Mouse (Mus musculus): ENCODE measurements around the gene Zfp770. TPM values are rescaled to one million over a fixed set of nuclear protein-coding genes. Genes with fewer than 3 reads are reported as not detected.
"Not testable (repeated sequence)": the region's sequence is repeated elsewhere in the genome, so short reads cannot be mapped to it uniquely, and the experiment has no call there.

Zfp770 gene
- total RNA-seq (2021) = 10 to 100 TPM; 22.1 to 22.3 TPM
- long read RNA-seq, experiment 1 = 0 reads
- long read RNA-seq, experiment 2, full-length matches to known transcripts = 7 of 9 reads
- long read RNA-seq, experiment 2, partial matches to known transcripts = 0 of 9 reads
- long read RNA-seq, experiment 2, other reads (novel, unspliced or antisense) = 2 of 9 reads

DNA sequence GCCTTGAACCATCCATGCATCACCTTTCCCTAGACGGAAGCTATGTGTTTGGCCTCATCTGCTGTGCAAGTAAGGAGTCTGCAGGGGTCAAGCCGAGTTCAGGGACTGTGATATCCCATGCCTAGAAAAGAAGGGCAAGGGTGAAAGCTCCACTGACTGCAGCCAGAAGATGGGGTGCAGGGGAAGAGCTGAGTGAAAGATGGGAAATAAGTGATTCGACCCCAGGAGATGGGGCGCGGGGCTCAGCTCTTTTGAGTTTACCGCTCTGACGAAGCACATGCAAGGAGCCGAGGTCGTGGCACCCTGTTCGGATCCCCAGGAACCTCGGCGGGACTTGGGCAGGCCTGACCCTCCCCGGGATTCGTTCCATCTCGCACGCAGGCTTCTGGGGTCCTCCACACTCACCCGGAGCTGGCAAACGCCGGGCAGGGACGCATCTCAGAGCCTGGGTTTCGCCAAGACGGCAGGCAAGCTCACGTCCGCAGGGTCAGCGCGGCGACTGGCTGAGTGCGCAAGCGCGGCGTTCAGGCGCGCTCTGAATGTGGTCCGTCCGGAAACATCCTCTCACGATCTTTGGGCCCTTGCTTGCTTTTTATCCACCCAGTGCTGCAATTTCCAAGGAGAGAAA is at the start of gene Zfp770:
Gene Zfp770, minus strand, starts transcription at position 538 of the 628 bp plus-strand sequence.
- intact Hi-C loops (cut with DNase I) = loop anchor here (1.0 kb wide), 1 partner anchor 26 kb away; no protein-coding TSS in a partner anchor
- no peak for TF ChIP-seq CTCF (IDR thresholded peaks at IDR 0.05)
- H3K4me3 ChIP-seq = peak within 1 kb of the TSS; percentile 85

DNA sequence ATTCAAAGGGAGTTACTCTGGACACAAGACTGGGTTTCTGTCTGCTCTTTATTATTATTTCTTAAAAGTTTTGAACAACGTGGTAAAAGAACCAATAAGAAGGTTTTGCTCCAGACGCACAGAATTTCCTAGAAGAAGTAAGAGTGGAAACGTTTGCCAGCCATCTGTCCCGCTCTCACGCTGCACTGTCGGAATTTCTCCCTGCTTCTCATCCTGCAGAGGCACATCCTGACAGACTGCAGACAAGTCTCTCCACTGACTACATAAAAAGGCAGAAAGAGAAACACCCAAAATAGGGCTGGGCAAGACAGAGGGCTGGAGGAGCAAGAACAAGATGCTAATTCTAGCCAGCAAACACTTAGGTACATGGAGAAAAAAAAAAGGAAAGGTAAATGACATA is 48.2 kb upstream of the Zfp770 start:
- Histone ChIP-seq H3K27ac (no peak overlapping the region), H3K4me3 (no peak overlapping the region)
- intact Hi-C loops (cut with DNase I) = no loop called here
- DNase-seq (ENCODE audit: extremely low spot score in 1 of 2, low spot score in 2 of 2) = no peak
- TF ChIP-seq CTCF (IDR thresholded peaks at IDR 0.05) = no peak

More for the DNA sequence above, at the start of gene Zfp770:
- H3K27ac ChIP-seq = peak within 1 kb of the TSS; percentile 92
- DNase-seq (ENCODE audit: extremely low spot score in 1 of 2, low spot score in 2 of 2) = peak; percentile 80 to 84

DNA sequence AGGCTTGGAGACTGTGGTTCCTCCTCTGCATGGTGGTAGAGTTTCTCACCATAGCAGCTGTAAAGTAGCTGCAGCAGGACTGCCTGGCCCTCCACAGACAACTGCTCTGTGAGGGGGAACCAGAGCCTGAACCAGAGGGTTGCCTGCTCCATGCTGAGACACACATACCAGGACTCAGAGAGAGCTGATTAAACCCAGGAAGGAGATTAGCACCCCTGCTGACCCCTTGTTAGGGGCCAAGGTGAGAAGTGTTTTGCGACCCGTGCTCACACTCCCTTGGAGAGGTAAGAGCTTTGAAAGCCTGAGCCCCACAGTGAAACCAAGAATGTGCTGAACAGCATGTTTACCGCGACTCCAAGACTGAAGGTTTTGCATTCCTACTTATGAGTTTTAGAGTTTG is 36.4 kb upstream of the Zfp770 start:
- intact Hi-C loops (cut with DNase I) = no loop called here
- DNase-seq (ENCODE audit: extremely low spot score in 1 of 2, low spot score in 2 of 2) = no peak
- Histone ChIP-seq H3K27ac (no peak overlapping the region), H3K4me3 (no peak overlapping the region)
- TF ChIP-seq CTCF (IDR thresholded peaks at IDR 0.05) = no peak

DNA sequence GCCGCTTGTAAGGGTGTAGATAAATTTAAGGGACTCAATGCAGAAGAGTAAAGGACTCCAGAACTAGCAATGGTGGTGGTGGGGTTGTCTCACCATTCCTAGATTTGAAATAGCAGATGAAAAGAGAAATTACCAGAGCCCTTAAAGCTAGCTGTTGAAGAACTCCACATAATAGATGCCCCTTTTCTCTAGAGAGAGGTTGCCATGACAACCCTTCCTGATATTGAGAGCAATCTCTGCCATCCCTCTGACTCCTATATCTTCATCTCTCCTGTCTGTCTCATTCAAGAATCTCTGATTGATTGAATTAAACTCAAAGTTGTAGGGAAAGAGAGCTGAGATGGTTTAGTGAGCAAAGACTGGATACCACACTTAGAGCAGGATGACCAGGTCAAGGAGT is 35.3 kb upstream of the Zfp770 start:
- DNase-seq (ENCODE audit: extremely low spot score in 1 of 2, low spot score in 2 of 2) = no peak
- H3K27ac ChIP-seq = no peak overlapping the region
- TF ChIP-seq CTCF (IDR thresholded peaks at IDR 0.05) = no peak
- intact Hi-C loops (cut with DNase I) = no loop called here
- no peak overlapping the region for H3K4me3 ChIP-seq

DNA sequence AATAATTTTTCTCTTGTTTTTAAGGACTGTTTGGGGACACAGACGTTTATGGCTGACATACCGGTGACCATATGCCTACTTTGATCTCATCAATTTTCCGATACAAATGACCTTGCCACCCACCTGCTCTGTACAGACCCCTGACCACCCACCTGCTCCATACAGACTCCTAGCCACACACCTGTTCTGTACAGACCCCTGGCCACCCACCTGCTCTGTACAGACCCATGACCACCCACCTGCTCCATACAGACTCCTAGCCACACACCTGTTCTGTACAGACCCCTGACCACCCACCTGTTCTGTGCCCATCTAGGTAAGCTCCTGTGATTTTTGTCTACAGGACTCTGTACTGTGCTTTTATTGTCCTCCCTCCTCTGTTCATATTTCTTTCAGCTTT is 34.3 kb upstream of the Zfp770 start:
- Histone ChIP-seq H3K4me3 (no peak overlapping the region), H3K27ac (no peak overlapping the region)
- intact Hi-C loops (cut with DNase I) = no loop called here
- TF ChIP-seq CTCF (IDR thresholded peaks at IDR 0.05) = no peak
- DNase-seq (ENCODE audit: extremely low spot score in 1 of 2, low spot score in 2 of 2) = no peak

DNA sequence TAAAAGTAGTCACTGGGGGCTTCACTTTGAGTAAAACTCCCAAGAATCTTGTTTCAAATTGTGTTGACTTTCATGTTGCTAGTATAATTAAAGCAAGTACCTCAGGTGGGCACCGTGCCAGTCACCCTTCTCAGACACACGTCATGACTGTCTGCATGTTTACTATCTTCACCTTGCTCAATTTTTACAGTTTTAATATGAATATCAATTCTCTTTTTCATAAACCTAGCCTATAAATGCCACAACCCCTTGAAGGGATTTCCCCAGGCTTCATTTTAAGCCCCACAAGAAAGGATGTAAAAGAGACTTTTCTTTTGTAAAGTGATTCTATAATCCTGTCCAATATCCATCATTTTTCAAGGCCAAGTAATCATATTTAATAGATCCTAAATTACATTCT is 30.0 kb upstream of the Zfp770 start:
- DNase-seq (ENCODE audit: extremely low spot score in 1 of 2, low spot score in 2 of 2) = no peak
- intact Hi-C loops (cut with DNase I) = no loop called here
- no peak for TF ChIP-seq CTCF (IDR thresholded peaks at IDR 0.05)
- Histone ChIP-seq H3K27ac (no peak overlapping the region), H3K4me3 (no peak overlapping the region)

DNA sequence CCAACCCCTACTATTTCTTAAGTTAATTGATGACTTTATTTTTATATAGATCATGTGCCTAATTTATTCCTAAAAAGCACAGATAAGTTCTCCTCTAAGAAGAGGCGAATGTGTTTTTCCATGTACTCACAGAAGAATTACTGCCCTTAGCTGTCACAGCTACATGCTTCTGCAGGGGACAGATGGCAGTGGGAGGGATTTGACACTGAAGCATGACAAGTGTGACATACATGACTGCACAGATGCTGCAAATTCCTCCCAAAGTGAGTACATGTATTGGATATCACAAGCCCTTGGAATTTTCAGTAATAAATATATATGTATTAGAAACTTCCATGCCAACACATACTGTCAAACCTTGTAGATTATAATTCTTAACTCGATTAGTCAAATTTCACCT is 27.4 kb upstream of the Zfp770 start:
- no peak overlapping the region for H3K27ac ChIP-seq
- intact Hi-C loops (cut with DNase I) = no loop called here
- no peak for TF ChIP-seq CTCF (IDR thresholded peaks at IDR 0.05)
- DNase-seq (ENCODE audit: extremely low spot score in 1 of 2, low spot score in 2 of 2) = no peak
- H3K4me3 ChIP-seq = no peak overlapping the region

DNA sequence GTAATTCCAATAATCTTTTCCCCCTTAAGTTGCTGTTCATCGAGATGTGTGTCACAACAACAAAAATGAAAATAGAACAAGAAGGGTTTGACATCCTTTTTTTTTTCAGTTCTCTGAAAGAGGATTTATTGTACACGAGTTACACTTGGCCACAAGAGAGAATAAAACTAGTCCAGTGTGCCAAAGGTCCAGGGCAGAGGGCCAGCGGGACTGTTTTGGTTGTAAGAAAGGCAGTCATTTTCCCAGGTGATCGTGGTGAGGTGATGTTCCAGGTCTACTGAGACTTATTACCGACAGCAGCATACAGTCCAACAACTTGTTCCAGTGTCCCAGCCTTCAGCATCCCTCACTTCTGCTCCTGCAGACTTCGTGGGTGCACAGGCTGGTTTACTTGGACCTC is 3.8 kb upstream of the Zfp770 start:
- intact Hi-C loops (cut with DNase I) = no loop called here
- no peak overlapping the region for H3K4me3 ChIP-seq
- H3K27ac ChIP-seq = no peak overlapping the region
- no peak for TF ChIP-seq CTCF (IDR thresholded peaks at IDR 0.05)
- DNase-seq (ENCODE audit: extremely low spot score in 1 of 2, low spot score in 2 of 2) = no peak

DNA sequence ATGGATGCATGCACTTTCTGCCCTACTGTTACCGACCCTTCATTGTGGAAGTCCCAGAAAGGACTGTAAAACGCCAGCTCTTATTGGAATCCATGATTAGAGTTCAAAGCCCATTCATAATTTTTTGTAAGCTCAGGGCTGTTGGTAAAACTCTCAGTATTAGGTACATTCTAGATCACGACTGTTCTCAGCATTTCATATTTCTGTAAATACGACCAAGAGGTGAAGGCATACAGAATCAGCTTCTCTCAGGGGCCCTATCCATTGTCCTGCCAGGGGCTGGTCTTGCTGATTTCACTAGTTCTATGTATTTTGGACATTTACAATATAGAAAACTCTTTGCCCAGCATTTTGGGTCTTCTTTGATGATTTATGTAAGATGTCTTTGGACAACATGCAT is 305 bp upstream of the Zfp770 start:
- Histone ChIP-seq H3K4me3 (peak overlapping the region; percentile 85), H3K27ac (peak overlapping the region; percentile 37)
- DNase-seq (ENCODE audit: extremely low spot score in 1 of 2, low spot score in 2 of 2) = no peak
- no peak for TF ChIP-seq CTCF (IDR thresholded peaks at IDR 0.05)
- intact Hi-C loops (cut with DNase I) = loop anchor here (1.0 kb wide), 1 partner anchor 26 kb away; no protein-coding TSS in a partner anchor

DNA sequence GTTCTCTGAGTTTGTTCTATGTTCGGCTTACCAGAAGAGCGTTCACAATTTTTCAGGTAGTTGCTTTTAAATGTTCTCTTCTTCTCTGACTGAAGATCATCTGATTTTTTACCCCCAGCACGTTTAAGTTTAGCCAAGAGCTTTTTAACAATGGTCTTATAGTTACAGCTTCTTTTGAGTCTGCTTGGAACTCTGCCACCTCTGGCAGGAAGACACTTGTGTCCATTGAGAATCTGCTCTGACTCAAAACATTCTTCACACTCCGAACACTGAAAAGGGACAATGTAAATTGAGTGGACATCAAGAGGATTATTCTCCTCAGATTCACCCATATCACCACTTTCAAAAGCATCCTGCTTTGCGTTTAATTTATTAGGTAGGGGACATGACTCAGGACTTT is 4.8 kb downstream of the Zfp770 start:
- no peak for DNase-seq (ENCODE audit: extremely low spot score in 1 of 2, low spot score in 2 of 2)
- H3K4me3 ChIP-seq = no peak overlapping the region
- intact Hi-C loops (cut with DNase I) = no loop called here
- no peak for TF ChIP-seq CTCF (IDR thresholded peaks at IDR 0.05)
- no peak overlapping the region for H3K27ac ChIP-seq

DNA sequence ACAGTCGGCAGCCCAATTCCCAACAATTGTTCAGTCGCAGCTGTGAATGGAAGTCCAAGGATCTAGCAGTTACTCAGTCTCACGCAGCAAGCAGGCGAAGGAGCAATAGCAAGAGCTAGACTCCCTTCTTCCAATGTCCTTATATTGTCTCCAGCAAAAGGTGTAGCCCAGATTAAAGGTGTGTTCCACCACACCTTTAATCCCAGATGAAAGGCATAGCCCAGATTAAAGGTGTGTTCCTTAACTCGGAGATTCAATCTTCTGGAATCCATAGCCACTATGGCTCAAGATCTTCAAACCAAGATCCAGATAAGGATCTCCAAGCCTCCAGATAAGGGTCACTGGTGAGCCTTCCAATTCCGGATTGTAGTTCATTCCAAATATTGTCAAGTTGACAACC is 14.3 kb downstream of the Zfp770 start, which contains the start of gene Aqr:
Gene Aqr, minus strand, starts transcription at position 101 of the 400 bp plus-strand sequence.
- H3K4me3 ChIP-seq; DNase-seq (ENCODE audit: extremely low spot score in 1 of 2, low spot score in 2 of 2); H3K27ac ChIP-seq; intact Hi-C loops (cut with DNase I): not testable (repeated sequence)

DNA sequence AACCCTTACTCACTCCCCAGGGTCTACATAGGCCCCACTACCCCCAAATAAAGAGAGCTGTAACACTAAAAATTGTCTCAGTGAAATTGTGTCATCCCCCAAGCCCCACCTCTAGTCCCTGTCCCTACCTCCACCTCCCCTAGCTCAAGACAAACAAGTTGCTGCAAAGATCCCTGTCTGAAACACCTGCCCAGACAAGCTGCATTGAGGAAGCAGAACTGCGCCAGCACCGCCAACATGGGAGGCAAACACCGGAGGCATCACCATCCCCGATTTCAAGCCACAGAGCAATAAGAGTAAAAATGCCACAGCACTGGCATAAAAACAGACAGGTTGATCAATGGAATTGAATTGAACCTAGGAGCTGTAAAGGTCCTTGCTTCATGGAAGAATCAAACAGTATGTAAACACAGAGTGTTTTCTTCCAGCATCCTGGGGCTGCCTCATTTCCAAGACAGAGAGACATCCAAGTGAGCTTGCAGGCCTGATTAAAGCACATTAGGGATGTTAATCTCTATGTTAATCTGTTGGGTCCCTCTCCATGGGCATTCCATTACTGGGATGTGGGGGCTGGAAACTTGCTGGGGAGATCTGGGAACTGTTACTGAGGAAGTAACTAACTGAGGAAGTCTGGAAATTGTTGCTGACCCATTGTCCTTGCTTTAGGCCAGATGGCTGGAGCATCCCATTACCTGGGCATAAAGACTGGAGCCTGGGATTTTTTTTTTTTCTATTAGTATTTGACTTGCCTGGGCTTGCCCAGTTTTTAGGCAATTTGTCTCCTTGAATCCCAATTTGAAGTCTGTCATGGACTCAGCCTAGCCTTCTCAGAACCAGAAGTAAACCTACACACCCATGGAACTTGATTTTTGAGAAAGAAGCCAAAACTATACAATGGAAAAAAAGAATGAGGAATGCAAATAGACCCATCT is 23.2 kb downstream of the Zfp770 start:
- no peak for DNase-seq (ENCODE audit: extremely low spot score in 1 of 2, low spot score in 2 of 2)
- no peak for TF ChIP-seq CTCF (IDR thresholded peaks at IDR 0.05)
- intact Hi-C loops (cut with DNase I) = no loop called here
- Histone ChIP-seq H3K4me3 (no peak overlapping the region), H3K27ac (no peak overlapping the region)

Measured in left cerebral cortex, adult 2 months (tissue).